Mouse (Mus musculus): Measurements from ENCODE around the gene Tspyl1.

Tspyl1 gene

DNA sequence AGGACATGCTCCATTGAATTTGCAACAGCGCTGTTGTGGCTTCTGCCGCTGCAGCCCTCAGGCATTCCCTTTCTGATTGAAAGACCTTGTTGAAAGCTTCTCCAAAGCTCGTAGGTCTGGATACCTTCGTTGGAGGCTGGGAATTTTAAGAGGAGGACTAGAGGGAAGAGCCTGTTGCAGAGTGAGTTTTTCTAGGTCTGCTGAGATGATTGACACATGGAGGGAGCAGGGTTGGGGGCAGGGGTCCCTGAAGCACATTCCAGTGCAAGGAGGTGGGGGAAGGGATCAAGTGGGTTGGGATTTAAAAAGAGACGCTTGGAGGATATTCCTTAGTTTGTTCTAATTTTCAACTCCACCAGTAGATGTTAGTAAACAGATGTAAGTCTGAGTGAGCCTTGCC is 18.4 kb downstream of the Tspyl1 start:
- no peak for DNase-seq (ENCODE audit: low spot score)

DNA sequence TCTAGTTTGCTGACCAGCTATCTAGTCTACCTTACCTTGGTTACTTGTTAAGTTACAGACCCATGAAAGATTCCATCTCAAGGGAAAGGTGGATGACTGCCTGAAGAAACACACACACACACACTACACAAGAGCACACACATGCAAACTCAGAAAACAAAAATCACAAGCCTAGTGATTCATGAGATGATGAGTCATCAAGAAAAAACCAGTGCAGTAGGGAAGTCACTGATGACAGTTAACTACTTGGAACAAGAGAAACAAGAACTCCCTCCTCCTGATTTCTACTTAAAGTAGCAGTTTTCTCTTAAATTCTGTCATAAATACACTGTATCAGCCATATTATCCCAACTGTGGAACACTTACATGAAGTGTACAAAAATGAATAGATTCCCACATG is 25.1 kb downstream of the Tspyl1 start:
- no peak for DNase-seq (ENCODE audit: low spot score)

DNA sequence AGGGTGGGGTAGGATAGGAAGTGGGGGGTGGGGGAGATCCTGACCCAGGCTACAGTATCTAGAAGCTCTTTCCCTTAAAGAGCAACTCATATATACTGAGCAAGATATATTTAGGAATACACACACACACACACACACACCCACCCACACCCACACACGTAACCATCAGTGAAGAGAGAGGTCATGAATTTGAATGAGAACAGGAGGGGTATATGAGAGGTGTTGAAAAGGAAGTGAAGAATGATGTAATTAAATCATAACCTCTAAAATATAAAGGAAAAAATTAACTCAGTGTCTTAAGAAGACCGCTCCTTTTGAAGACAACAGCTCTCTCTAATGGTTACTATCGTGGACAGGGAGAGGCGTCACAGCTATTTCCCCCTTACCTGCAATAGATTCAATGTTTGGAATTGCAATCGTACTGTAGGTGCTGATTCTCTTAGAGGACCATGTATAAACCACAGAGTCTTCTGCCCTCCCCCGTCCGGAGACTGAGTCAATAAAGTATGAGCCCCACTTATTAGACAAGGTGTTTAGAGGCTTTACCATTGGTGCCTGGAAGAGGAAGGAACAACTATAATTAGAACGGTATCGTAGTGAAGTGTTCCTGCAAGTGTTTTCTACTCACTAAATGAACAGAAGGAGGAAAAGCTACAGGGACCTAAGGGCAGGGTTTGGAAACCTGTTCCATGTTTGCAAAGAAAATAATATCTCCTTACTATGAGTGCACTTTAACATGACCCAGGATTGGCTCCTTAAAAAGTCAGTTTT is 28.1 kb downstream of the Tspyl1 start:
- DNase-seq (ENCODE audit: low spot score) = no peak

DNA sequence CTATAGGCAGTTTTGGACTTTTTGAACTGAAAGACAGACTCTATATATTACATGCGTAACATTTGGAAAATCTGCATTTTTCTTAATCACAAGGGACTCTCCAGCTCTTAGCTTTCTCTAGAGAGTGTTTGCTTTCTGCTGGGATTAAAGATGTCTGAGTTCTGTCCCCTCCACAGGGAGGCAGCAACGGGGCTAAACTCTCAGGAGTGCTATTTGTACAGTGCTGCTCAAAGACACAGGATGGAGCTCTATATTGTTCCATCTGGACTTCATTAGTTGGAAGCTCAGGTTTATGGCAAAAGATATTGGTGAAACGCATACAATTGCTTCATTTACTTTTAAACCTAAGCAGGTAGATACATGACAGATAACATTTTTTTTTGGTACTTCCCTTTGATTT is 30.5 kb downstream of the Tspyl1 start:
- no peak for DNase-seq (ENCODE audit: low spot score)

DNA sequence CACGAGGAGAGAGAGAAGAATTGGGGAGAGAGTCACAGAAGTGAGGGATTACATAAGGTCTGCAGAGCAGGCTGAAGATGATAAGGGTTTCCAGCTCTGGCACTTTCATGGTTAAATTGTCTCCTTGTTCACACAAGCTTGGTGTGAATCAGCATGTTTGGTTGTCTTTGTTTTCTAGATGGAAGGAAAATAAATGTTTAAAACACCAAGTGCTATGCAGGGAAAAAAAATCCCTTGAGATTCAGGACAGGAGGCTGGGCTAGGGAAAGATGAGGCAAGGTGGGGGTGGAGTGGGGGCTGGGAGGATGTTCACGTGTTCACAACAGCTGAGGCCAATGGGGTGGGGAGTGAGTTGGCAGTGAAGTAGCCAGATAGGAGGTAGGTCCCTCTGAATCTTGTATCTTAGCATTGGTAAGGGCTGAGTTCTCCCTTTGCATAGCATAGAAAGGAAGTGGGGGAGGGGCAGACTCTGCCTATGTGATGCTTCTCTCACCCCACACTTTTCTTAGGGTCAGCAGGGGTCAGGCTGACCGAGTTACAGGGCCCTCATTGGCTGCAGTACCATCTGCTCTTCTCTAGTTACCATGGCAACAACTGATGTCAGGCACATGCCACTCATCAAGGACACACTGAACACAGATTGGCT is 34.7 kb downstream of the Tspyl1 start:
- peak; percentile 49 for DNase-seq (ENCODE audit: low spot score)

DNA sequence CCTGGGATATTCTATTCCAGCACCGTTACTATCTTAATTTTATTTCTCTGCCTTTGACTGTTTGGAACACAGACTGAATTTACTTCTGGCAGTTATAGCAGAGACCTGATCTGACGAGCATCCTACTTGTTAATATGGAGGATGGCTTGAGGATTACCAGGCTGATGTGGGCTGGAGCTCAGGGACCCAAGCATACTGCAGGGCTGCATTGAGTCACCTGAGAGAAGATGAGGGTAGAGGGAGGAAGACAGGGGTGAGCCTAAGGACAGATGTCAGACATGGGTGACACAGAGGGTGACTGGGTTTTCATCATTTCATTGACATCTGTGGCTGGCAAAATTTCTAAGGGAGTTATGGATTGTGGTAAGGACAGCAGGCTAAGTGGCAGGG is 35.2 kb downstream of the Tspyl1 start:
- no peak for DNase-seq (ENCODE audit: low spot score)

DNA sequence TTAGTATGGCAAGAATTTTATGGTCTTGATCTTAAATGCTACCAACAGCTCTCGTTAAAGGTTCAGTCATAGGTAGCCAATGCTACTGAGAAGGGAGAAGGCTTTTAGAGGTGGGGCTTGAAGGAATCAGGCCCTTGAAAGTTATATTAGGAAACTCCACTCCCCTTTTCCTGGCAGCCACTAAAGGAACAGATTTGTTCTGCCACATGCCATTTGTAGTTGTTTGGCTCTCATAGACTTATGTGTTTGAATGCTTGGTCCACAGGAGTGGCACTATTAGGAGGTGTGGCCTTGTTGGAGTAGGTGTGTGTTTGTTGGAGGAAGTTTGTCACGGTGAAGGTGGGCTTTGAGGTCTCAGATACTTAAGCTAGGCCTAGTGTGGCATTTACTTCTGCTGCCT is 38.8 kb downstream of the Tspyl1 start:
- no peak for DNase-seq (ENCODE audit: low spot score)

DNA sequence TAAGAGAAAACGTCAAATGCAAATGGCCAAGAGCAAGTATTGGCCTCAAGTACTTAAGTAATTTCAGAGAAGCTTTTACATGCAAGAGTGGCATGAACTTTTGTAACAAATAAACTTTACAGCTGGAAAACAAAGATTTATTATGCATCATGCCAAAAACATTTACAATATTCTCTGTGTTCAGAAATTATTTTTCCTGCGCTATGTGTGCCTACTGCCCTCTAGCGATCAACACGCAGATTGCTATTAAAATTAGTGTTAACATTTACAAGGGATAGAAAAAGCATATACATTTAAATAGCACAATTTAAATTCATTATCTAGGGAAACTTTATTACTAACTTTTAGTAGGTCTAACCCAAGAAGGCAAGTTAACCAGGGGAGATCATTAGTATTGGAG is 44.7 kb downstream of the Tspyl1 start:
- no peak for DNase-seq (ENCODE audit: low spot score)

DNA sequence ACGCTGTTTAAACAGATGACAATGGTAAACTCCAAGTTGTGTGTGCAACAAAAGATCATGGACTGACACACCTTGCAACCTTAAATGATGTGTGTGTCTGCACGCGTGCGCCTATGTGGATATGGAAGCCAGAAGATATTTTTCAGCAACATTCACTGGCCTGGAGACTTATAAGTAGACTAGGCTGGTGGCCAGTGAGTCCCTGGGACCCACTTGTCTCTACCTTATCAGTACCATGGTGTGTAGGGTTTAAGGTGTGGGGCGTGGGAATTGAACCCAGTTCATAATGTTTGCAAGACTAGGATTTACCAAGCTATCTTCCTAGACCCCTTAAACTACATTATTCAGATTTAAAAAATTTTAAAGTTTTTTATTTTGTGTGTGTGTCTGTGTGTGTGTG is 45.2 kb downstream of the Tspyl1 start:
- DNase-seq (ENCODE audit: low spot score) = no peak

DNA sequence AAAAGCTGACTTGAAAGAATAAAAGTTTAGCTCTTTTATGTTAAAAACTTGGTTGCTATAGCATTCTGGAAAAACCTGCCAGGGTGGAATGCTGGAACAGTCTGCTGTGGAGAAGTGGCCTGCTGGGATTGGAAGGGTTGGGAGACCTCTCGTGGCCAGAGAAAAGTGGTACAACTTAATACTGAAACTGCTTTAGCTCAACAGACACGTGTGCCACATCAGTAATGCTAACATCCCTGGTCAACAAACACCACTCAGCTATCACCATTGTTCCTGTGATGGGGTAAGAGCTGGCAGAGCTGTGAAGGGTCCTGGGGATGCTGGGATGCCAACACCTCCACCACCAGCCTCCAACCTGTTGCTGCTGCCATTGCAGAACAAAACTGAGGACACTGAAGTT is 46.3 kb downstream of the Tspyl1 start:
- no peak for DNase-seq (ENCODE audit: low spot score)

Measured in ovary, adult 18-20 months (tissue).